Mouse (Mus musculus): Measurements from ENCODE around the gene Banf1. TPM values are rescaled to one million over a fixed set of nuclear protein-coding genes. Genes with fewer than 3 reads are reported as not detected.
"Not testable (repeated sequence)": the region's sequence is repeated elsewhere in the genome, so short reads cannot be mapped to it uniquely, and the experiment has no call there.

The Banf1 gene
- polyA plus RNA-seq, 1 experiment from 2014 or later, result 337 TPM

DNA sequence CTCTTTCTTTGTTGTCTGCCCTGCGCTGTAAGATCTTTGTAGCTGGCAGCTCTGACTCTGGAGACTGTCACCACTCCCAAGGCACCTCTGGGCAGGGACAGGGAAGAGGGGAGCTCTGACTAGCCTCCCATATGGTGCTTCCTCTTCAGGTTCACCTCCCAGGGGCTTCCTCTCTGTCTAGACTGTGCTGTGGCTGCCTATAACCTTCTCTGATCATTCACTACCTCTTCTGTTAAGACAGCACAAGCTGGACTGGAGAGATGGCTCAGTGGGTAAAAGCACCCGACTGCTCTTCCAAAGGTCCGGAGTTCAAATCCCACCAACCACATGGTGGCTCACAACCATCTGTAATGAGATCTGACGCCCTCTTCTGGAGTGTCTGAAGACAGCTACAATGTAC lies 34.1 kb upstream of the Banf1 start:
- H3K27me3 ChIP-seq; H3K4me3 ChIP-seq (replicated peaks); H3K9ac ChIP-seq; ATAC-seq (ENCODE audit: low read depth); H3K4me2 ChIP-seq; H3K27ac ChIP-seq; H3K36me3 ChIP-seq; DNase-seq; H3K9me3 ChIP-seq (replicated peaks); H3K4me1 ChIP-seq (replicated peaks): not testable (repeated sequence)
- 63% methylated on average over 4 of the region's 4 CpGs for WGBS (ENCODE audit: insufficient replicate concordance)

DNA sequence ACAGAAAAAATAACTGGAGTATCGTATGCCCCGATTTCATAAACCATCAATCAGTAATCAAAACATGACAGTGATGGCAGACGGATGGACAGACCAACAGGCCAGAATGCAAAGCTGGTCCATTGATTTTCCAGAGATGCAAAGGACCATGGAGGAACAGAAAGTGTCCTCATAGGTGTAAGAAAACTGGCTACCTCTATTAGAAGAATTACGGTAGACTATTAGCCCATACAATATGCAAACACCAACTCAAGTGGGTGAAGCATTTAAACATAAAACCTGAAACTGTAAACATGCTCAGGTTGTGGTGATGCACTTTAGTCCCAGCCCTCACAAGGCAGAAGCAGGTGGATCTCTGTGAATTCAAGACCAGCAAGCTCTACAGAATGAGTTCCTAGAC lies 28.4 kb upstream of the Banf1 start:
- 63% methylated on average over 4 of the region's 4 CpGs for WGBS (ENCODE audit: insufficient replicate concordance)
- Histone ChIP-seq H3K27ac (no peak overlapping the region), H3K36me3 (no peaks in the 10 kb centered on the region), H3K4me3 (replicated peaks) (no peak overlapping the region), H3K4me1 (replicated peaks) (peaks cover 9% of the 10 kb centered on the region), H3K27me3 (no peaks in the 10 kb centered on the region), H3K9ac (no peak overlapping the region), H3K9me3 (replicated peaks) (no peaks in the 10 kb centered on the region), H3K4me2 (no peak overlapping the region)
- DNase-seq (no peak), ATAC-seq (ENCODE audit: low read depth) (no peak)

DNA sequence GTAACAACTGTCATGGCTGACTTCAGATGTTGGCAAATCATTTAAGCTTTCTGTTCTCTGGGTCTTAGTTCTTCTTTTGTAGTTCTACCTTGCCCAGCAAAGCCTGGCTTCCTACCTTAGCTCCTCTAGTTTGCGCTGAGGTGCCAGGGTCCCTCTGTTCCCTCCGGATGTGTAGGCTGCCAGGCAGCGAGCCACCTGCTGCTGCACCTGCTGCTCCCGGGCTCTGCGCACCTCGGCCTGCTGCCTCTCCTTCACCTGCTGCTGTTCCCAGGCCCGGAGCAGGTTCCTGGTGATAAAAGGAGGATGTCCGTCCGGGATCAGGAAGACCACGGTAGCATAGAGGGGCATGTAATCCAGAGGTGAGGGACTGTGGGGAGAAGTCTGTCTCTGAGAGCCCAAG lies 27.2 kb upstream of the Banf1 start:
- H3K4me3 ChIP-seq (replicated peaks), result no peak overlapping the region
- no peak for DNase-seq
- no peak overlapping the region for H3K27ac ChIP-seq
- no peaks in the 10 kb centered on the region for H3K27me3 ChIP-seq
- no peak overlapping the region for H3K9ac ChIP-seq
- peaks cover 21% of the 10 kb centered on the region for H3K4me1 ChIP-seq (replicated peaks)
- no peaks in the 10 kb centered on the region for H3K36me3 ChIP-seq
- no peaks in the 10 kb centered on the region for H3K9me3 ChIP-seq (replicated peaks)
- H3K4me2 ChIP-seq, result no peak overlapping the region
- ATAC-seq (ENCODE audit: low read depth), result no peak
- 63% methylated on average over 10 of the region's 10 CpGs for WGBS (ENCODE audit: insufficient replicate concordance)

DNA sequence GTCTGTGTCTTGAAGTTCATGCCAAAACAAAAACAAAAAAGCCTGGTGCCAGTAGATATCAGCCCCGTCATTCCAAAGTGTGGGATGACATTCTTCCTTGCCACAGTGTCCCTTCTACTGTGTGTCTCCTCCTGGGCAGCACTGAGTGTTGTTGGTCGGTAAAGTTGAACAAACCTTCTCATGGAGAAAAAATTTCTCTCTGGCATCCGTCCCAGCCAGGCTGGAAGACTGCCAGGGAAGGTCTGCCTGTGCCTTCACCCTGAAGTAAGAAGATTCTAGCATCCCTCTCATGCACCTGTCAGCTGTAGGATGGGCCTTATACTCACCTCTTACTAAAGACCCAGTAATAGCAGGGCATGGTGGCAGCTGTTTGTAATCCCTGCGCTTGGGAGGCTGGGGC lies 25.9 kb upstream of the Banf1 start:
- Histone ChIP-seq H3K9ac (no peak overlapping the region), H3K4me2 (no peak overlapping the region), H3K4me3 (replicated peaks) (no peak overlapping the region), H3K36me3 (no peaks in the 10 kb centered on the region), H3K4me1 (replicated peaks) (peaks cover 26% of the 10 kb centered on the region), H3K27me3 (no peaks in the 10 kb centered on the region), H3K9me3 (replicated peaks) (no peaks in the 10 kb centered on the region), H3K27ac (no peak overlapping the region)
- ATAC-seq (ENCODE audit: low read depth) (no peak), DNase-seq (no peak)
- WGBS (ENCODE audit: insufficient replicate concordance), result 68% methylated on average over 4 of the region's 4 CpGs

DNA sequence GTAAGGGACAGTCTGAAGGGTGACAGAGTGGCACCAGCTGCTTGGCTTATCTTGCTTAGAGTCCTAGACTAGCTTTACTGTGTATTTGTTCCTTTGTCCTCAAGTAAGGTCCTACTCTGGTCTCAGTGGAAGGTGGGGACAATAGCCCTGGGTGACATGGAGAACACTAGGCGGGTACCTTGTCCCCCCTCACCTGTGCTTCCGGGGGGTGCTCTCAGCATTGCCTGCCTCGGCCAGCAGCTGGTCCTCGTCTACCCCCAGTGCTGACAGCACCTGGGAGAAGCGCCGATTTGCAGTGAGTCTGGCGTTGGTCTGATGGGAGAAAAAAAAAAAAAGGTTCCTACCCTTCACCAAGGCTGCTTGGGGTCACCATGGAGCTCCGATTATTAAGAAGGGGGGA lies 23.4 kb upstream of the Banf1 start:
- Histone ChIP-seq H3K27ac (peak overlapping the region; percentile 90), H3K36me3 (peaks cover 13% of the 10 kb centered on the region), H3K4me2 (peak overlapping the region; percentile 91), H3K4me3 (replicated peaks) (peak overlapping the region; percentile 100), H3K9me3 (replicated peaks) (no peaks in the 10 kb centered on the region), H3K27me3 (no peaks in the 10 kb centered on the region), H3K4me1 (replicated peaks) (peaks cover 48% of the 10 kb centered on the region), H3K9ac (peak overlapping the region; percentile 96)
- 67% methylated on average over 8 of the region's 8 CpGs for WGBS (ENCODE audit: insufficient replicate concordance)
- no peak for ATAC-seq (ENCODE audit: low read depth)
- DNase-seq, result no peak

DNA sequence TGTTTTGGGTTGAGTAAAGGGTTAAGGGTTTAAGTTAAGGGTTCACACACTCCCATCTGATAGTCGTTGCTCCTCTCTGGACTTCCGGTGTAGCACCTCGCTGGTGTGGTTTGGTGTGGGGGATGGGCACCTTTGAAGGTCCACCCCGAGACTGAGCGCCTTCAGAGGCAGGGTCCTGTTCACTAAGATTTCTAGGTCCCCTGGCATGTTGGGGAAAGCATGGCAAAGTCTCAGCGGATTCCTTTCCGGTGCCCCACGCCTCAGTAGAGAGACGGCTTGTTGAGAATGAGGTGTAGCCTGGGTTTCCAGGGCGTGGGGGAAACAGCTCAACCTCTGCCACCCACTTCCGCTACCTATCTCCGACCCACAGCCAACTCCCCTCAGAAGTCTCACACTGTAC lies 22.7 kb upstream of the Banf1 start:
- ATAC-seq (ENCODE audit: low read depth) (peak; percentile 47), DNase-seq (peak; percentile 63)
- peak overlapping the region; percentile 96 for H3K9ac ChIP-seq
- H3K4me2 ChIP-seq, result peak overlapping the region; percentile 91
- peaks cover 20% of the 10 kb centered on the region for H3K36me3 ChIP-seq
- H3K27ac ChIP-seq, result peak overlapping the region; percentile 90
- H3K4me1 ChIP-seq (replicated peaks), result peaks cover 50% of the 10 kb centered on the region
- no peaks in the 10 kb centered on the region for H3K27me3 ChIP-seq
- H3K4me3 ChIP-seq (replicated peaks), result peak overlapping the region; percentile 100
- 3% methylated on average over 12 of the region's 12 CpGs for WGBS (ENCODE audit: insufficient replicate concordance)
- H3K9me3 ChIP-seq (replicated peaks), result no peaks in the 10 kb centered on the region

DNA sequence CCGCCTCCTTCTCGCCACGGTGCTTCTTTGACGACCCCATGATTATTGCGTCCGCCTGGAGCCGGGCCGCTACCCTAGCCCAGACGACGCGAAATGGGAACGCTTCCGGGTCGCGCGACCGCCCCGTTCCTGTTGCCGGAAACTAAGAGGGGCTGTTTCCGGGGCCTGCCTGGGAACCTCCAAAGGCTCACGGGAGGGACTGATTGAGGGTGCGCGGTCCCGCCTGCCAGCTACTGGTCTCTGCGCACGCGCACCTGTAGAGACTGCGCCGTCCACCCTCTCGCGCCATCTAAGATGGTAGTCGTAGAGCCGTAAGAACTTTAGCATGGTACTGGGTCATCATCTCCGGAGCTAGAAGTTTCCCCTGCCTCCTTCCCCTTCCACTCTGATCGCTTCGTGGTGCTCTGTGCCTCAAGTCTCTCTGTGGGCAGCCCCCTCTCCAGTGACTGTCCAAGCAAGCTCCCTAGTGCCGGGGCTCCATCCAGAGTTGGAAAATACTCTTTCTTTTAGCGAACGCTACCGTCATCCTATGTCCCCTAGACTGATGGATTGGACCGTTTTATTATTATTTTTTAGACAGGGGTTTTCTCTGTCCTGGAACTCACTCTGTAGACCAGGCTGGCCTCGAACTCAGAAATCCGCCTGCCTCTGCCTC lies 21.7 kb upstream of the Banf1 start, which contains the start of gene Sart1:
Gene Sart1 (minus strand): TSS at position 116 of the 655 bp plus-strand sequence.
- Histone ChIP-seq H3K9ac (peak within 1 kb of the TSS; percentile 96), H3K36me3 (peaks cover 30% of the 10 kb centered on the region), H3K4me2 (peak within 1 kb of the TSS; percentile 91), H3K4me1 (replicated peaks) (peaks cover 50% of the 10 kb centered on the region), H3K4me3 (replicated peaks) (peak within 1 kb of the TSS; percentile 100), H3K27ac (peak within 1 kb of the TSS; percentile 90), H3K27me3 (no peaks in the 10 kb centered on the region), H3K9me3 (replicated peaks) (no peaks in the 10 kb centered on the region)
- DNase-seq, result peak; percentile 93
- ATAC-seq (ENCODE audit: low read depth), result peak; percentile 93
- WGBS (ENCODE audit: insufficient replicate concordance), result under 1% methylated on average over 43 of the region's 43 CpGs

DNA sequence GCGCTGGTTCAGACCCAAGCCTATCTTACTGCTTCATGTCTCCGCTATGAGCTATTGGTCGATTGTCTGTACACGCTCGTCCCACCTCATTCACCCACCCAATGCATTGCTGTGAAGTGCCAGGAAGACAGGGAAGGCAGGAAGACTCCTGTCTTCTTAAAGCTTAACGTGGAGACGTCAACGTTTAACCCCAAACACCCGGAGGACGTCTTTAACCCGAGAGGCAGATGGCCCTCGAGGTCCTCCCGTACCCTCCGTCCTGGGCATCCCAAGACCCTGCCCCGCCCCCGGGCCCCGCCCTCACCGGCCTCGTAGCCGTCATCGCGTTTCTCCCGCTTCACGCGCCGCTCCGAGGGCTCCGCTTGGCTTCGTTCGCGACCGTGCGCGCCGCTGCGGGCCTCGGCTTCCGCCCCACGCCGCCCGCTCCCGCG lies 21.1 kb upstream of the Banf1 start:
- Histone ChIP-seq H3K9ac (peak overlapping the region; percentile 96), H3K27ac (peak overlapping the region; percentile 86), H3K9me3 (replicated peaks) (no peaks in the 10 kb centered on the region), H3K27me3 (no peaks in the 10 kb centered on the region), H3K4me1 (replicated peaks) (peaks cover 50% of the 10 kb centered on the region), H3K4me3 (replicated peaks) (peak overlapping the region; percentile 100), H3K4me2 (peak overlapping the region; percentile 91), H3K36me3 (peaks cover 36% of the 10 kb centered on the region)
- WGBS (ENCODE audit: insufficient replicate concordance), result under 1% methylated on average over 43 of the region's 43 CpGs
- DNase-seq, result peak; percentile 42
- peak; percentile 43 for ATAC-seq (ENCODE audit: low read depth)

DNA sequence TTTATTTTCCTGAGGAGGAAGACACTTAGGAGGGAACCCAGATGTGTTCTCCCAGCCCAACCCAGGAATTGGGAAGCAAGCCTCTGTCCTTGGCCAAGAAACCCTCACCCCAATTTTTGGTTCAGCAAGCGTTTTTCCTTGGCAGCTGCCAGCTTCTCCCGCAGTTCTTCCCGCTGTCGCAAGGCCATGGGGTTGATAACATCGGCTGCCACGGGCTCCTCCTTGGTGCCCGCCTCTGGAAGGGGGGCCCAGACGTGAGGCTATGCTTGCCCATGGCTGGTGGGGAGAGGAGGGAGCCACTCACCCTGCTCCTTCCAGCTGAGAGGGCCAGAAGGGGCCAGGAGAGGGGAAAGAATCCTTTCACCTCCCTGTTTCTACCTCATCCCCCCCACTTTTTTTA lies 17.7 kb upstream of the Banf1 start:
- Histone ChIP-seq H3K4me1 (replicated peaks) (peaks cover 35% of the 10 kb centered on the region), H3K4me3 (replicated peaks) (no peak overlapping the region), H3K36me3 (peaks cover 70% of the 10 kb centered on the region), H3K27me3 (no peaks in the 10 kb centered on the region), H3K9me3 (replicated peaks) (no peaks in the 10 kb centered on the region), H3K27ac (no peak overlapping the region), H3K9ac (no peak overlapping the region), H3K4me2 (no peak overlapping the region)
- WGBS (ENCODE audit: insufficient replicate concordance), result 81% methylated on average over 8 of the region's 8 CpGs
- ATAC-seq (ENCODE audit: low read depth), result no peak
- no peak for DNase-seq

DNA sequence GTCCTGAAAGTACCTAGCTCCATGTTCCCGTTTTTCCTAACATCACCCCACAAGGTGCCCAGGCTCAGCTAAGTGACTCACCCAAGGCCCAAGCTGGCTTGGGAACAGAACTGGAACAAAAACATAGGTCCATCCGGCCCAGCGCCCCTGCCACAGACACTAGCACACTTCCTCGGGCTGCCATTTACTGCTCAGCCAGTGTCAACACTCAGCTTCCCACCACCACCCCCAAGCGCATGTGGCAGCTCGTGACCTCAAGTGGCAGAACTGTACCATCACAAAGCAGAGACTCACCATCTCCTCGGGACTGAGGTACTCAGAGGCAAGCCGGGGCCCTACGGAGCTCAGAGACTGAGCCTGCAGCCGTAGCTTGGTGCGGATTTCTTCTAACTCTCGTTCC lies 16.4 kb upstream of the Banf1 start:
- peaks cover 26% of the 10 kb centered on the region for H3K4me1 ChIP-seq (replicated peaks)
- no peak overlapping the region for H3K27ac ChIP-seq
- no peaks in the 10 kb centered on the region for H3K27me3 ChIP-seq
- ATAC-seq (ENCODE audit: low read depth) (no peak), DNase-seq (no peak)
- no peak overlapping the region for H3K4me3 ChIP-seq (replicated peaks)
- H3K9me3 ChIP-seq (replicated peaks), result no peaks in the 10 kb centered on the region
- peaks cover 83% of the 10 kb centered on the region for H3K36me3 ChIP-seq
- no peak overlapping the region for H3K4me2 ChIP-seq
- H3K9ac ChIP-seq, result no peak overlapping the region
- WGBS (ENCODE audit: insufficient replicate concordance), result 89% methylated on average over 12 of the region's 12 CpGs

DNA sequence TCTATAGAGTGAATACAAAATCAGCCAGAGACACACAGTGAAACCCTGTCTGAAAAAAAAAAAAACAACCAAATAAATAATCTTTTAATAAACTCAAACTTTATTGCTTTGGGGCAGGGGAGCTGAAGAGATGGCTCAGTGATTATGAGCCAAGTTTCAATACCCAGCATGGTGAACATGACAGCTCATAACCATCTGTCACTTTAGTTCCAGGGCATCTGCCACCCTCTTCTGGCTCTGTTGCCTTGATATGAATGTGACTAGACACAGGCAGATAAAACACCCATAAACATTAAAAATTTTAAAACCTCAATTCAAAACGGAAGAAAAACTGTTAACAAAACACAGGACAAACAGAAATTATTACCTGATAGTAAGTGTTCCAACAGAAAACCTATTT lies 10.5 kb upstream of the Banf1 start:
- Histone ChIP-seq H3K27ac (no peak overlapping the region), H3K36me3 (peaks cover 63% of the 10 kb centered on the region), H3K4me1 (replicated peaks) (no peaks in the 10 kb centered on the region; the same call in 1 of the 2 replicates), H3K27me3 (no peaks in the 10 kb centered on the region), H3K4me3 (replicated peaks) (no peak overlapping the region), H3K9me3 (replicated peaks) (no peaks in the 10 kb centered on the region), H3K4me2 (no peak overlapping the region), H3K9ac (no peak overlapping the region)
- WGBS (ENCODE audit: insufficient replicate concordance), result 68% methylated on average over 1 of the region's 1 CpGs
- ATAC-seq (ENCODE audit: low read depth), result no peak
- DNase-seq, result no peak

DNA sequence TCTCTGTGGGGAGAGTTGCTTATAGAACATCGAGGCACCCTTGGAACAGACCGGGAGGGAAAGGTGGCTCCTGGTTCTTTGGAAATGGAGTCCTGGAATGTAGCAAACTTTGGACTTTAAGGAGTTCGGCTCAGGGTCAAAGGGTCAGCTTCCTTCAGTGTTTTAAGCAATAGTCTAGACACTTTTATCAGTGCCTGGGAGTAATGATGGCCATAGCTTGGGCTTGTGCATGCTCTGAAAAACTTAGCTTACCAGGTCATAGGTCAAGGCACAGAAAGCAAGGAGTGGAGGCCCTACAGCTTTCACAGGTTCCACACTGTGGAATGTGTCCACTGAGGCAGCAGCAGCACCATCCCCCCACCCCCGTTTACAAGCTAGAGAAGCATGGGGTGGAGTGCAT lies 7.8 kb upstream of the Banf1 start:
- WGBS (ENCODE audit: insufficient replicate concordance), result 60% methylated on average over 4 of the region's 4 CpGs
- Histone ChIP-seq H3K36me3 (peaks cover 60% of the 10 kb centered on the region), H3K9ac (no peak overlapping the region), H3K27me3 (no peaks in the 10 kb centered on the region), H3K4me3 (replicated peaks) (no peak overlapping the region), H3K4me2 (no peak overlapping the region), H3K27ac (no peak overlapping the region), H3K4me1 (replicated peaks) (no peaks in the 10 kb centered on the region; the same call in 1 of the 2 replicates), H3K9me3 (replicated peaks) (no peaks in the 10 kb centered on the region)
- DNase-seq (no peak), ATAC-seq (ENCODE audit: low read depth) (no peak)
